Mouse (Mus musculus) bone marrow macrophage, adult 2 months (primary cell): ENCODE data around the gene Fadd. TPM values are rescaled to one million over a fixed set of nuclear protein-coding genes. Genes with fewer than 3 reads are reported as not detected.
A peak's percentile ranks its signal among the peaks of the same experiment; 100 is the strongest.

Experiments
- H3K27ac ChIP-seq: 2 replicates; pipeline ENCODE4 v1.5.1; 2012; ENCODE audit warnings: low read depth, low read length; ENCODE audit not compliant: insufficient read depth
- H3K4me1 ChIP-seq: 2 replicates; pipeline ENCODE4 v1.6.1; 2012; ENCODE audit warnings: low read length; ENCODE audit not compliant: control insufficient read depth, insufficient read depth
- H3K4me3 ChIP-seq: 2 replicates; pipeline ENCODE4 v1.5.1; 2012; ENCODE audit warnings: mild to moderate bottlenecking, low read length, moderate library complexity; ENCODE audit not compliant: insufficient read depth
- CTCF ChIP-seq: IDR thresholded peaks from 2 replicates; pipeline ENCODE4 v1.5.1; 2012; ENCODE audit warnings: low read depth, mild to moderate bottlenecking, low read length, moderate library complexity
- POLR2A ChIP-seq: IDR thresholded peaks from 2 replicates; pipeline ENCODE4 v1.6.1; 2012; ENCODE audit warnings: mild to moderate bottlenecking, low read depth, low read length, borderline replicate concordance
- polyA plus RNA-seq: library from polyadenylated mRNA; stranded (reverse); fragments of >200 nt; gene quantifications from 2 replicates; pipeline ENCODE4 v1.2.4, GENCODE M21; 2012; ENCODE audit not compliant: missing spikeins, insufficient read depth, insufficient read length

Fadd gene
- polyA plus RNA-seq, 1 experiment, result 6.7 TPM

GRCm38 (mm10) chr7:144554123-144554472 is 28.2 kb downstream of the Fadd start:
- Histone ChIP-seq H3K4me1 (peaks cover 20% of the 10 kb centered on the region), H3K4me3 (peak overlapping the region; percentile 84), H3K27ac (no peak overlapping the region)
- no peak for TF ChIP-seq CTCF
- no peak for TF ChIP-seq POLR2A

GRCm38 (mm10) chr7:144553237-144554122 is 28.8 kb downstream of the Fadd start, which contains the start of gene Ppfia1:
Gene Ppfia1 (minus strand): TSS chr7:144553729.
- H3K27ac ChIP-seq, result no peak within 1 kb of the TSS
- peaks cover 20% of the 10 kb centered on the region for H3K4me1 ChIP-seq
- peak within 1 kb of the TSS; percentile 84 for H3K4me3 ChIP-seq
- no peak for TF ChIP-seq CTCF
- no peak for TF ChIP-seq POLR2A

GRCm38 (mm10) chr7:144552274-144552673 is 30.0 kb downstream of the Fadd start:
- H3K27ac ChIP-seq, result no peak overlapping the region
- TF ChIP-seq CTCF (no peak), POLR2A (no peak)
- peaks cover 20% of the 10 kb centered on the region for H3K4me1 ChIP-seq
- peak overlapping the region; percentile 70 for H3K4me3 ChIP-seq

GRCm38 (mm10) chr7:144550811-144551210 is 31.5 kb downstream of the Fadd start:
- Histone ChIP-seq H3K27ac (no peak overlapping the region), H3K4me1 (peaks cover 20% of the 10 kb centered on the region), H3K4me3 (no peak overlapping the region)
- no peak for TF ChIP-seq CTCF
- no peak for TF ChIP-seq POLR2A

GRCm38 (mm10) chr7:144549904-144550566 is 32.2 kb downstream of the Fadd start:
- Histone ChIP-seq H3K4me1 (peaks cover 20% of the 10 kb centered on the region), H3K4me3 (no peak overlapping the region), H3K27ac (no peak overlapping the region)
- no peak for TF ChIP-seq POLR2A
- TF ChIP-seq CTCF, result no peak

GRCm38 (mm10) chr7:144545231-144545630 is 37.0 kb downstream of the Fadd start:
- Histone ChIP-seq H3K27ac (no peak overlapping the region), H3K4me1 (peaks cover under 1% of the 10 kb centered on the region; the same call in 1 of the 2 replicates), H3K4me3 (no peak overlapping the region)
- TF ChIP-seq POLR2A, result no peak
- TF ChIP-seq CTCF, result no peak

GRCm38 (mm10) chr7:144541351-144541750 is 40.9 kb downstream of the Fadd start:
- Histone ChIP-seq H3K4me3 (no peak overlapping the region), H3K27ac (no peak overlapping the region), H3K4me1 (no peaks in the 10 kb centered on the region)
- TF ChIP-seq POLR2A, result no peak
- no peak for TF ChIP-seq CTCF

- Histone ChIP-seq H3K4me1 (peaks cover 3% of the 10 kb centered on the region; the same call in 1 of the 2 replicates), H3K4me3 (no peak overlapping the region), H3K27ac (no peak overlapping the region)
- TF ChIP-seq CTCF (no peak), POLR2A (no peak)
These were observed 43.1 kb downstream of the Fadd start for GRCm38 (mm10) chr7:144539146-144539545.

- H3K4me1 ChIP-seq, result peaks cover 9% of the 10 kb centered on the region
- no peak for TF ChIP-seq CTCF
- no peak overlapping the region for H3K4me3 ChIP-seq
- H3K27ac ChIP-seq, result no peak overlapping the region
These were observed 44.1 kb downstream of the Fadd start for GRCm38 (mm10) chr7:144538030-144538644.
